Mouse (Mus musculus) right cerebral cortex, postnatal 10 days (tissue): ENCODE results near the gene Enkur.
"Not testable (repeated sequence)": the region's sequence is repeated elsewhere in the genome, so short reads cannot be mapped to it uniquely, and the experiment has no call there.

Experiments
- DNase-seq, 2 experiments: peaks; one replicate each; pipeline ENCODE4 v3.0.0; 2021; ENCODE audit warnings: low spot score in 2 of 2

The Enkur gene

DNA sequence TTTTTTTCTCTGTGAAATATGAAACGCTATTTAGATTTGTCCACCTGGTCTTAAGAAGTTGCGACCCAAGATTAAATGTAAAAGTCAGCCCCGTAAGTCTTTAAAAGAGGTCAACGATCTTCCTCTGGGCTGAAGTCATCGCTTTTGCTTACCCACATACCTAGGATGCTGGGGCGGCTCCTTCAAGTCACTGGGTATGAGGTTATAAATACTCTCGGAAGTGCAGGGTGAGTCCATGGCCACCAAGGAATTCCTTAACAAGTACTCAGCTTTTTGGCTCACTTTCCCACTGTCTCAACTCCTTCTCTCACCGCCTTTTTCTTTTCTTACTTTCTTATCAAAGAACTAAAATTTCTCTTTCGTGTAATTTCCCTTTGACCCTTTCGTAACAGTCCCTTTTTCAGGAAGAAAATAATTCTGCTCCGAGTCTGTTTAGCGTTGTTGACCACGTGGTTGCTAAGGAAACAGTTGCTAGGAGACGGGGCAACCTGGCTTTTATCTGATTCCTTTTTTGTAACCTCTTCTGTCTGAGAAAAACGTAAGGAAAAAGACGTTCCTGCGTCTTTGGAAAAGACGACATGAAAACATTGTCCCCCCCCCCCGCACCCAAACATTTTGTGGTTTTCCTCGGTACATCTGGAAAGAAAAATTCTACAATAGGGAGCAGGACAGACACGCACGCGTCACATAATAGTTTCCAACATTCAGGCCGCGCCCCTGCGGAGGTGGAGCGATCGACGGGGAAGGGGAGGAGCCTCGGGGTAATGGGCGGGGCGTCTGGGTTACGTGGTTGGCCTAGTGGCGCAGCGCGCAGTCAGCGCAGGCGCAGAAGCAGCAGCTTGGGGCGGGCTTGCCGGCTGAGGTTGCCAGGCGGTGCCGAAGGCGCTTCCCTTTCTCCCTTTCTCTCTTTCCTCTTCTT is at the start of gene Enkur, which contains the start of gene Thnsl1:
Gene Enkur, minus strand, starts transcription at position 454 of the 919 bp plus-strand sequence.
Gene Thnsl1, plus strand, starts transcription at position 813 of the 919 bp plus-strand sequence.
- peak; percentile 98 for DNase-seq

DNA sequence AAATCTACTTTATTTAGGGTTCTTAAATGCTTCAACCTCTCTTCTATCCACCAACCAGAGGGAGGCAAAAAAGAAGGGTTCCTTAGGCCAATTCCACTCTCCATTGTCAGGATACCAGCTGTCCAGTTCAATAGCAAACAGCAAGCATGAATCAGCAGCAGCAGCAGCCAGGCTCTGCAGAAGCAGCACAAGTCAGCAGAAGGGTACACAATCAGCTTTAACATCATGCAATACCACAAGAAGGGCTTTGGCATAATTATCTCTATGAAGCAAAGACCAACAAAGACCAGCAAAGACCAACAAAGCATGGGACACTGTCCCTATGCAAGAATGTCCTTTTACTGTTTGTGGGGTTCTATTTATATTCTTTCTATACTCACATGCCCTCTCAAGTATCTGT is 49.1 kb upstream of the Enkur start:
- DNase-seq: no peak

GRCm38 (mm10) chr2:21253644-21254043 is 48.5 kb upstream of the Enkur start:
- DNase-seq: no peak

- no peak for DNase-seq
Measured at GRCm38 (mm10) chr2:21245477-21246102, 40.4 kb upstream of the Enkur start.

GRCm38 (mm10) chr2:21244986-21245385 is 39.8 kb upstream of the Enkur start:
- DNase-seq: no peak

GRCm38 (mm10) chr2:21244104-21244503 is 38.9 kb upstream of the Enkur start:
- DNase-seq: not testable (repeated sequence)

DNA sequence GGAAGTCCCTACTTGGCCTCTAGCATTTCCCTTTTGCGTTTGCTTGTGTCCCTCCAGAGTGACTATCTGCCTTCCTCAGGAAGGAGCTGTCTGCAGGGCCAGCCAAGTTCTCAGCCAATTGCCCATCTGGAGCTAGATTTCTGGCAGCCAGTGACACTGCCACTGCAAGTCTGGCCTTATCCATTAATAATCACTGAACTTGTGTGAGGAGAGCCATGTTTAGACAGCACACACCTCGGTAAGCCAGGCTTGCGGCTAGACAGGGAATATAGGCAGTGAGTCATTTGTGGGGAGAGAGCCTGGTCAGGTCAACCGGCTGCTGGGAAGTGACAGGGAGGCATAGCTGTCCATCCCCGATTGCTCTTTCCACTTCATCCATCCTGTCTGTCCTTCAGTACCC is 31.7 kb upstream of the Enkur start:
- no peak for DNase-seq

DNA sequence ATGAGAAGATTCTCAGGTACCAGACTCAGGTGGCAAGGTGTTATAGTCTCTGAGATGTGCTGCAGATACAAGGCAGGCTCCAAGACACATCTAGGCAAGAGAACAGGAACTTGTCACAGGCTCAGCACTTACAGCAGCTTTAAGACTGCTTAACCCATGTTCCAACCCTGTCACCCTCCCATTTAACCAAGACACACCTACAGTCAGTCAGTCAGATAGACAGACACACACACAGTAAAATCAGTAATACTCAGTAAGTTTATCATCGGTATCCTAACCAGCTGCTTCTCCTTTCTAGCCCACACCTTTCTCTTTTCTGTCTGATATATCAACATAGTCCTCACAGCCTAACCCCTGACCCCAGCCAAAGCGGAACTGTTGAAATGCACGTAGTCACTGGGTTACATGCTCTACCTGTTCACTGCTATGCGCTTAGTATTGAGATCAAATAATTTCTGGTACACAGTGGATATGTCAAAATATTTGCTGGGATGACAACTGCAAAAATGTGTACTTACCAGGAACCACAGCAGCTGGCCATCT is 30.8 kb upstream of the Enkur start:
- DNase-seq: no peak

- DNase-seq: no peak
Measured at GRCm38 (mm10) chr2:21234871-21235648, 29.9 kb upstream of the Enkur start.

DNA sequence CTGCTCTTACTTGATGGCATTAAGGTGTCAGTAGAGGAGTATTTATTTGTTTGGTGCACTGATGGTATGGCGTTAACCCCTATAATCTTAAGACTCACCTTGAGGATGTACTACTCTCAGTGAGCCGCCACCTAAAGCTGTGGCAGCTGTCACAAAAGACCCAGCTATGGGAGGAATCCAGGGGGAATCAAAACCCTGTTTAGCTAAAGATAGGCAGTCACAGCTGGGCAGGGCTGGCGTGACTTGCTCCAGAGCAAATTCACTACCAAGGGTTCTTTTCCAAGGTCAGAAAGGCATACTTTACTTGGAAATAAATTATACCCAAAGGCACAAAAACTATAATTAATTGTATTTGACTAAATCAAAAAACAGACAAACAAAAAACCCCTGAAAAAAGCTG is 26.0 kb upstream of the Enkur start:
- no peak for DNase-seq

- no peak for DNase-seq
Measured at GRCm38 (mm10) chr2:21230276-21230675, 25.1 kb upstream of the Enkur start.

DNA sequence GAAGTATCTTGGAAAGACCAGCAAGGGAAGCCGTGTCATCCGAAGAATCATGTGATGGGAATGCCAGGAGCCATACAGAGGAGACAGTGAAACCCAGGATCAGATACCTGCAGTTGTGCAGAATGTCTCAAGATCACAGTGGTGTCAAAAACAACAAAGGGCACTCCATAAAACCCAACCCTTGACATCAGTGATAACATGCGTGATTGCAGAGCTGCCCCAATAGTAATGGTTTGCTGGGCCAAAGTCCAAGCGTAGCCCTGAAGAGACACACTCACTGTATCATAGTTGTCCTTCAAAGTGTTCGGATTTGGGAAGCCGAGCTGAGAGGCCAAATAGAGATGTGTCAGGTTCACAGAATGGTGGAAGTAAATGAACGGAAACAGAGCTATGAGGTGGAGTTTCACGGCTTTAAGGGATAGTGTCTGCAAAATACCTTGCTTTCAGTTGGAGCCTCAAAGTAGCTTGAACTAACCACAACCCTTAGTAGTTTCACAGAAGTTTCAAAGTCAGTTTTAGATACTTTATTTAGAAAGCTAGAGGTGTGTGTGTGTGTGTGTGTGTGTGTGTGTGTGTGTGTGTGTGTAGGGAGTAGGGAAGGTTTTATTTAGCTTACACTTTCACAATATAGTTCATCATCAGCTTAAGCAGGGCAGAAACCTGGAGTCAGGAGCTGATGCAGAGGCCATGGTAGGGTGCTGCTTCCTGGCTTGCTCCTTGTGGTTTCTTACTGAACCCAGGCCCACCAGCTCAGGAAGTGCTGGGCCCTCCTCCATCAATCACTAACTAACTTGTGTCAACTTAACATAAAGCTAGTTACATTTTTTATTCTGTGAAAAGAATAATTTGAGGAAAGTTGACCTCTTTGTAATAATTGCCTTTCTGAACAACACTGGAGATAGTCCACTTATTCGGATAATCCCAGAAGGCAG is 17.6 kb upstream of the Enkur start:
- no peak for DNase-seq

GRCm38 (mm10) chr2:21215284-21215683 is 10.1 kb upstream of the Enkur start:
- DNase-seq: no peak

DNA sequence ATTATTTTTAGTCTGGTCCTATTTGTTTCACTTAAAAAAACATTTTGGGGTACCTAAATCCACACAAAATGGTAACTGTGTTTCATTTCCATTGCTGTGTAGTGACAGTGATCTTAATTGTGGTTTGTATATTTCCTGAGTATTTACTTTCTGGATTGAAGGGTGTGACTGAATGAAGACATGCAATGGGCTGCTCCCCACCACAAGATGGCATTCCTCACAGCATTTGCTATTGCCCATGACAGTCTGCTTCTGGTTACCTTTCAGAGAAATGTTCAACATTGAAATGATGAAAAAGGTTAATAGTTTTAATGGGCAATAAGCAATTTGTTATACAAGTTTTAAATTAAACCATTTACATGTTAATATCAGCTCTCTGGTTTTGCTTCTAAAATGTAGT is 9.2 kb upstream of the Enkur start:
- no peak for DNase-seq

DNA sequence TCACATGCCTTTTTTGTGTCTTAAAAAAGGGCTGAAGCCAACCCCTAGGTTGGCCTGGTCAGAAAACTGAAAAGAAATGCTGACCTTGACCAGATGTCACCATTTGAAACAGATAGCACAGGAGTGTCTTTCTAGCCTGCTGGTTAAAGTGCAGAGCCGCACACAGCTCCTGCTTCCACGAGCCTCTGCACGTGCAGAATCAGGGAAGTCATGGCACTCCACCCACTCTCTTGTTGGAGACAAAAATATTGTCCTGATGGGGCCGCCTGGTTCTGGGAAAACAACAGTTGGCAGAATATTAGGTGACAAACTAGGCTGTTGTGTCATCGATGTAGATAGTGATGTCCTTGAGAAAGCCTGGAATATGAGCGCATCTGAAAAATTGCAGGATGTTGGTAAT is 6.2 kb upstream of the Enkur start:
- DNase-seq: no peak

GRCm38 (mm10) chr2:21206278-21206677 is 1.1 kb upstream of the Enkur start:
- DNase-seq: no peak

- DNase-seq: no peak
Measured at GRCm38 (mm10) chr2:21205831-21206159, 630 bp upstream of the Enkur start.

DNA sequence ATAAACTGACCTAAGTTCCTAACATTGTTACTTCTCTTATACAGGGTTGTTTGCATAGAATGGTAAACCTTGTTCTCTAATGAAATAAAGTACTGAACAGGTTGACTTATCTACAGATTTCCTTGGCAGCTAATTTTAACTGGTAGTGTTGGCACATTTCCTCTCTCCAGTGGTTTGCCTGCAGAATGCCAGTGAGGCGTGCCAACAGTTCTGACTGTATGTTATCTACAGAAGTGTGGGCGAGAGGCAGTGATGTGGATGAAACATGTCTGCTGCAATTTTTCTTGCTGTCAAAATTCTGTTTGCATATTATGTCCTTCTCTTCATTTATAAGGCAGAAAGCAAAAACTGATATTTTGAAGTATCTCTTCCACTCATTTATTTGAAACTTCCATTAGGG is 2.4 kb downstream of the Enkur start:
- DNase-seq: peak in 1 of 2 experiments; percentile 37

- DNase-seq: no peak
Measured at GRCm38 (mm10) chr2:21199051-21199450, 6.1 kb downstream of the Enkur start.

GRCm38 (mm10) chr2:21195233-21195632 is 9.9 kb downstream of the Enkur start:
- no peak for DNase-seq

- no peak for DNase-seq
Measured at GRCm38 (mm10) chr2:21191232-21191631, 13.9 kb downstream of the Enkur start.
